Mouse (Mus musculus) cerebellum, postnatal 14 days (tissue): Measurements from ENCODE around the gene Slc38a4.
A peak's percentile ranks its signal among the peaks of the same experiment; 100 is the strongest.

Experiments
- DNase-seq, 2 experiments: peaks; one replicate each; pipeline ENCODE4 v3.0.0; 2021; ENCODE audit warnings: mixed read lengths in 2 of 2

Slc38a4 gene

DNA sequence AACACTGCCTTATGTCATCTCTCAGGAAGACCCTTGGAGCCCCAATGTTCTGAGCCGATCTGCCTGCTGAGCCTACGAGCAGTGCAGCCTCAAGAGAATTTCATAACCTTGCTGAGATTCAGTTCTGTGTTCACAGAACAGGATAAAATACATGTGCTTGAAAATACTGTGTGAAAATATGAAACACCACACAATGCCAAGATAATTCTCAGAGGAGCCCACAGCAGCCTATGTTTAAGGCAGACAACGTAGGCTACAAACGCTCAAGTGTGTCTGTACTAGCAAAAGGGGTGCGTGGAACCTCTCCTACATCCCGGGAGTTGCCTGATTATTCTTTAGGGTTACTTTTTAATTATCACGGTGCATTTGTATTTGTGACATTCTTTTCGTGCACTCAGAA is 92.4 kb downstream of the Slc38a4 start:
- DNase-seq: no peak

DNA sequence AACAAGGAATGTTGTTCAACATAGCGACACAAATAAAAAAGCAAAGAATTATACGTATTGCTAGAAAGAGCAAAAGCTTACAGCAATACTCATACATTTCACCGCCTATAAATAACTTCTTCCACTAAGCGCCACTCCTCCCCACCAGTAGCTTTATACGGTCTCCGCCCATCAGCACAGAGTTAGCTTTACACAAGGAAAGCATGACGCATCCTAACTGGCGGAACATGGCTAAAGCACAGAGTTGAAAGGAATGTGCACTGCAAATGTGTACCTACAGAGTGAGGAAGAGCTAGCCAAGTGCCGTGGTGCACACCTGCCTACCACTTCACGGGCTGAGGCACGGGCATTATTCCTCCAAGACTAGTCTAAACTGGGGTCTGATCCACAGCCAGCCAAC is 95.4 kb downstream of the Slc38a4 start:
- DNase-seq: no peak

DNA sequence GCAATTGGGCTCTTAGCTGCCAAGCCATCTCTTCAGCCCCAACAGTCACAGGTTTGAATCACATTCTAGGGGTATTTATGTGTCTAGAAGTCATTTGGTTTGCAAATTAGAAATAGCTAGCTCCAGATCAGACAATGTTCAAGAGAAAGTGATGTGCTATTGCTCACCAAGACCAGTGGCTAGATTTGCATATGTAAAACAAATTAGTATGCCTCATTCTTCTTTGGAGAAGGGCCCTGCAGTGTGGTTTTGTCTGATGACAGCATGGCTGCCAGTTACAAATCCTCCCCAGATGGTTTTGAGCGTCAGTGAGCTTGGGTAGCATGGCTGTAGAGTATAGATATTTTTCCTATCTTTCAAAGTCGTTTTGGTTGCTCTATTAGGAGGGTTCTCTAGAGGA is 96.5 kb downstream of the Slc38a4 start:
- DNase-seq: no peak

DNA sequence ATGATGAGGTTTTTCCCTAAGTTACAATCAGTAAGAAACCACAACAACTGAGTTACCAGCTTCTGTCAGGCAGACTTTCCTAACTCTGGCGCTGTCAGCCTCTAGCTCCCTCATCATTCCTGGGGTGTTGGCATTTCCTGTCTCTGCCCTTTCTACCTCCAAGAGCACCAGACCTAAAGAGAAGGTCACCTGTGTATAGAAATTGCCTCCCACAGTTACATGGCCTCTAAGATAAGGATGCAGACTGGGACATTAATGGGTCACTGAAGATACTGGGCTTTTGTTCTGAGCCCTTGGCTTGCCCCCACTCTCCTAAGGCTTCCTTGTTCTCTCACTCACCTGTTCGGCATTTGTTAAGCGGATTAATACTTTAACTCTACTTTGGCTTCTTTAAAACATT is 99.1 kb downstream of the Slc38a4 start:
- no peak for DNase-seq

DNA sequence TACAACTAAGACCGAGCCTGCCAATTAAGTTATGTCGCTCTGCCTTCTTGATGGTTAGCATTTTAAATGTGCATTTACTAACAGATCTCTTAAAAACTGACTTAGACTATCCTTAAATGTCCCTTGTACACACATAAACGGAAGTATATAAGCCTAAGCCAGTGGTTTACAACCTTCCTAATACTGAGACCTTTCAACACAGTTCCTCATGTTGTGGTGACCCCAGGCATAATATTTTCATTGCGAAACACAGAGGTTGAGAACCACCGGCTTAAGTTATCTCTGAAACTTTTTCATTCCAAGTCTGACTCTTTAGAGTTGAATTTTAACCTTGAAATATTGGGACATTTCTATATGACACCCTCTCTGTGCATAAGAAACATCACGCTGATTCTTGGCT is 101.4 kb downstream of the Slc38a4 start:
- no peak for DNase-seq

DNA sequence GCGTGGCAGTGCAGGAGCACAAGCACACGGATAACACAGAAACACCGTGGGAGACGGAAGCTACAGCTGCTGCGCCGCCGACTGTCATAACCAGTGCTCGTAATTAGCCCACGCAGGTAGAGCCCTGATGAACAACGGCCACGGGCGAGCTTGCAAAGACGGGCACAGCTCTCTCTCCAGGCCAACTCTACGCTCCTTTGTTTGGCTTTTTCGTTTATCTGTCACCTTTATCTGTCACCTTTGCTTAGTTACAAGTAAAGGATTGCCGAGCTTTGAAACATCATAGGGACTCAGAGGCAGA is 101.9 kb downstream of the Slc38a4 start:
- no peak for DNase-seq

DNA sequence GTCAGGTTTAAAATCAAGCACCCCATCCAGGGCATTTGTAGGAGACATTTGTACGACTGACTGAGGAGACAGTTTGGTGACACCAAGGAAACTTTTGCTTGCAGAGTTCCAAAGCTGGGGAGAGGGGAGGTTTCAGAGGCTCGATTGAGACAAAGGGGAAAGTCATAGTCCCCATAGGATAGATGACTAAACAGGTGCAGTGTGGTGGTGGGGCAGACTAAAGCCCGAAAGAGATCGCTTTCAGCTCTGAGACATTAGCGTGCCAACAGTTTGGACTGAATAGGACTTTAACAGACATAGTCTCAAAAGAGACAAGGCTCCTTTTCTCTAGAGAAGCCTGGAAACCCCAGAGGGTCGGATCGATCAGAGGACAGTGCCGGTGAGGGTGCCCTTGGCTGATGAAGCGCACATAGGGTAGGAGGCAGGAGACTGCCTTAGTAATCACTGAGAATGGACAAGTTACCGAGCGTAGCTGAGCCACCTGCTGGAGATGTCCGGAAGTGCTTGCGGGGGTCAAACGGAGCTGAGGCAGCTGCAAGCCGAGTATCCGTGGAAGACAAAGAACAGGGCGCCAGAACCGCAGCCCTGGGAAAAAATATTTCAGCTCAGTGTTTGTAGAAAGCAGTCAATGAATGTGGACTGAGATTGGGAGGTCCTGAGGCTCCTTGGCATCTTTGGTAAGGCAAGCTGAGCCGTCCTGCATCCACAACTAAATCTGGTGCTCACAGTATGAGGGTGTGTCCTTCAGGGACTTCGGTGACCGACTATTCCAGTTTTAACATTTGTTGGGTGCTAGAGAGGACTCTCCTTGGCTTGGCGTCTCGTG is 102.4 kb downstream of the Slc38a4 start:
- peak; percentile 81 to 85 for DNase-seq

DNA sequence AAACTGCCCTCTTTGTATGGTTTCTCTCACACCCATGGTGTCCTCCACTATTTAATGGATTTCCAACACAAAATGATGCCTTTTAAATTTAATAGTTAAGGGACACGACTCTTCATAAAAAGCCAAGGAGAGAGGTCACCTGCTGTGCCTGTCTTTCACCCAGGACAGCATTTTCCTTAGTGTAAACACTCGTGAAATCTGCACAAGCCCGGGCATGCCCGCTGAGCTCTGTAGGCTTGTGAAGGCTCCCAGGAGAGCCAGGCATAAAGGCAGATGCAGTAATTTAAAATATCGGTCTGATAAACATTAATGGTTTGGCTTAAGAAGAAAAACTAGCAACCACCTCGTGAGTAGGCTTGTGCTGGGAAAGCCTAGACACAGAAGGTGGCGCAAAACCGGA is 103.3 kb downstream of the Slc38a4 start:
- no peak for DNase-seq

DNA sequence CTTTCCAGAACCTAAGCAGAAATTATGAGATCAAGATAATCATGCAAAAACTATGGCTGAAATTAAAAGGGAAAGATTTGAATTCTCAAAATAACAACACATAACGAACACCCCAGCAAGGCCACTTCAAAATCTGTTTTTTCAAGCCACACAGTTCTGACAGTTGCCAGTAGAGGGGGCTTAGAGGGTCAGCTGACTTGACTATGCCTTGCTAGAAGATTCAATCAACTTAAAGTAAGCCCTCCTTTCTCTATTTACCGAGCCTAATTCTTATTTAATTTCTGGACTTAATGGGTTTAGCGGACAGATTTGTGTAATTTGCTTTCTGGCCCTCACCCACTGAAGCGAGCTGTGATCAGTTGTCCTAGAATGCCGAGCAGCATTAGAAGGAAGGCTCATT is 104.0 kb downstream of the Slc38a4 start:
- DNase-seq: peak in 1 of 2 experiments; percentile 11

DNA sequence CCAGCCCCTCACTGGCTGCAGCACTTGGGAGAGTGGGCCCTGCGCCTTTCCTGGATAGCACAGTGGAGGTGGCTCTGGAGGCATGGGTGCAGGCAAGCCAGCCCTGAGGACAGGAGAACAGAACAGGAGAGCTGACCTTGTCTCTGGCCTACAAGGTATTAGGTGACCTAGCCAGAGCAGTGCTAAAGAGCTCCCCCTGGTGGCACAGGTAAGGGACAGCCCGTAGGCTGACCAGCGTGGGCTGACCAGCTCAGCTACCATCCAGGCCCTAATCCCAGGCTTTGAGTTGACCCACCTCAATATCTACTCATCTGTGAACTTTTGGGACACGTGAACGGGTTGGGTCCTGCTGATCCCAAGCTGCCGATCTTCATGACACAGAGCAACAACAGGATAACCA is 107.3 kb downstream of the Slc38a4 start:
- peak; percentile 44 to 68 for DNase-seq
